Mouse (Mus musculus) megakaryocyte, embryonic 14.5 days (primary cell): ENCODE measurements around the gene Atf3.

Experiments
- FLI1 ChIP-seq: IDR thresholded peaks from 2 replicates; pipeline ENCODE4 v1.6.1; 2012; ENCODE audit warnings: low read length, inconsistent platforms, mixed read lengths
- GATA1 ChIP-seq: IDR thresholded peaks from 3 replicates; pipeline ENCODE4 v1.6.1; 2012; ENCODE audit warnings: mixed read lengths, low read length, inconsistent platforms, borderline replicate concordance

GRCm38 (mm10) chr1:191181469-191182259 lies 36.2 kb downstream of the Atf3 start:
- TF ChIP-seq GATA1 = no peak
- TF ChIP-seq FLI1 = no peak
